18 mouse cellular contexts compared by ENCODE assay signal in genomic region chr3:154332941-154333340, GRCm38 (mm10). TPM values are rescaled to one million over a fixed set of nuclear protein-coding genes. Genes with fewer than 3 reads are reported as not detected.
DNase-seq lines count a peak whose midpoint lies in the region; ATAC-seq and TF ChIP-seq lines count a peak whose summit lies in the region.
"Had no signal": no experiment of that assay in that cellular context is flagged by ENCODE, and none has a peak within 500 bp of the region (broad histone marks: within the 10 kb centered on the region; RNA-seq: fewer than 3 reads in every experiment).

No protein-coding gene starts in this region.

- no peak for ATAC-seq in forebrain, embryonic 11.5 days (replicated peaks; ENCODE audit: low FRiP score)
- ATAC-seq in forebrain, embryonic 16.5 days, result no peak
- no peak for ATAC-seq in forebrain, postnatal 0 days

- no peak overlapping the region for H3K4me3 ChIP-seq in forebrain, embryonic 11.5 days (ENCODE audit: low read depth, low read length)
- H3K4me3 ChIP-seq in forebrain, embryonic 16.5 days (replicated peaks; ENCODE audit: low read length), result no peak overlapping the region
- no peak overlapping the region for H3K4me3 ChIP-seq in forebrain, postnatal 0 days (ENCODE audit: low read depth, low read length)

- no peaks in the 10 kb centered on the region for H3K9me3 ChIP-seq in forebrain, embryonic 11.5 days (ENCODE audit: control insufficient read depth, low read length)
- no peaks in the 10 kb centered on the region for H3K9me3 ChIP-seq in forebrain, embryonic 16.5 days (ENCODE audit: control insufficient read depth, low read length)
- no peaks in the 10 kb centered on the region for H3K9me3 ChIP-seq in forebrain, postnatal 0 days (ENCODE audit: low read length)
- H3K9me3 ChIP-seq: heart, embryonic 15.5 days; liver, embryonic 13.5 days; midbrain, embryonic 12.5 days; neural tube, embryonic 13.5 days had no signal

- peaks cover 75% of the 10 kb centered on the region for H3K27me3 ChIP-seq in forebrain, embryonic 11.5 days (ENCODE audit: control insufficient read depth, insufficient read depth, low read length)
- peaks cover 44% of the 10 kb centered on the region for H3K27me3 ChIP-seq in forebrain, embryonic 16.5 days (replicated peaks; ENCODE audit: control insufficient read depth, insufficient read depth, low read length)
- H3K27me3 ChIP-seq in forebrain, postnatal 0 days (ENCODE audit: insufficient read depth, low read length), result peaks cover 61% of the 10 kb centered on the region

- no peak overlapping the region for H3K27ac ChIP-seq in forebrain, embryonic 11.5 days (ENCODE audit: low read depth, low read length)
- H3K27ac ChIP-seq in forebrain, embryonic 16.5 days (ENCODE audit: low read length), result no peak overlapping the region
- H3K27ac ChIP-seq in forebrain, postnatal 0 days (ENCODE audit: low read depth, low read length), result no peak overlapping the region
- H3K27ac ChIP-seq: heart, embryonic 15.5 days; liver, embryonic 13.5 days; midbrain, embryonic 12.5 days; neural tube, embryonic 13.5 days had no signal

- TF ChIP-seq CTCF in forebrain, postnatal 0 days (IDR thresholded peaks at IDR 0.05; ENCODE audit: low read depth), result no peak

- H3K4me1 ChIP-seq in forebrain, embryonic 11.5 days (replicated peaks; ENCODE audit: control insufficient read depth, insufficient read depth, low read length), result peaks cover 23% of the 10 kb centered on the region
- peaks cover 28% of the 10 kb centered on the region for H3K4me1 ChIP-seq in forebrain, embryonic 16.5 days (replicated peaks; ENCODE audit: control insufficient read depth, insufficient read depth, low read length)
- H3K4me1 ChIP-seq in forebrain, postnatal 0 days (ENCODE audit: insufficient read depth), result no peaks in the 10 kb centered on the region

- DNase-seq in forebrain, embryonic 11.5 days (ENCODE audit: low spot score), result peak; percentile 52
- peak; percentile 3 for DNase-seq in kidney, adult 9 months
- DNase-seq in kidney, adult 8-10 months, result no peak
- DNase-seq in embryo, embryonic 9.5 days (ENCODE audit: extremely low spot score), result peak; percentile 28
- DNase-seq in forebrain, postnatal 0 days, result peak; percentile 39
- DNase-seq in neural tube, embryonic 10.5 days (ENCODE audit: extremely low spot score, low spot score), result no peak
- DNase-seq: B cell, adult 2 months; gastrocnemius, postnatal 36 days; liver, embryonic 13.5 days; lung, postnatal 10 days; right cerebral cortex, adult 18-20 months had no signal

- no peak overlapping the region for H3K4me2 ChIP-seq in forebrain, embryonic 11.5 days (ENCODE audit: low read depth, low read length, severe bottlenecking)
- no peak overlapping the region for H3K4me2 ChIP-seq in forebrain, embryonic 16.5 days (ENCODE audit: low read length)
- no peak overlapping the region for H3K4me2 ChIP-seq in forebrain, postnatal 0 days (ENCODE audit: low read depth)

- H3K36me3 ChIP-seq in forebrain, embryonic 11.5 days (ENCODE audit: control insufficient read depth, insufficient read depth, low read length), result no peaks in the 10 kb centered on the region
- H3K36me3 ChIP-seq in forebrain, embryonic 16.5 days (ENCODE audit: control insufficient read depth, insufficient read depth), result no peaks in the 10 kb centered on the region
- no peaks in the 10 kb centered on the region for H3K36me3 ChIP-seq in forebrain, postnatal 0 days (ENCODE audit: insufficient read depth)
- H3K36me3 ChIP-seq: heart, embryonic 15.5 days; liver, embryonic 13.5 days; midbrain, embryonic 12.5 days; neural tube, embryonic 13.5 days had no signal

- under 1% methylated on average over 15 of the region's 15 CpGs for WGBS in forebrain, embryonic 11.5 days
- 3% methylated on average over 15 of the region's 15 CpGs for WGBS in forebrain, embryonic 16.5 days
- WGBS in forebrain, postnatal 0 days, result 4% methylated on average over 15 of the region's 15 CpGs

- H3K9ac ChIP-seq in forebrain, embryonic 11.5 days (ENCODE audit: low read length), result no peak overlapping the region
- H3K9ac ChIP-seq in forebrain, embryonic 16.5 days (replicated peaks; ENCODE audit: low read depth, low read length), result no peak overlapping the region
- no peak overlapping the region for H3K9ac ChIP-seq in forebrain, postnatal 0 days
- H3K9ac ChIP-seq: heart, embryonic 15.5 days; liver, embryonic 13.5 days; midbrain, embryonic 12.5 days; neural tube, embryonic 13.5 days had no signal

RNA-seq across cellular contexts. Expression of gene Lhx8, which starts 2.5 kb away (rescaled TPM):
- polyA plus RNA-seq in forebrain, embryonic 11.5 days (2014; fragmentation: Nextera tagmentation; extraction: Ambion mirVana), result 19.8 and 31.4 TPM in 2 replicates
- 21.5 and 35.3 TPM in 2 replicates for polyA plus RNA-seq in forebrain, embryonic 16.5 days (2015; fragmentation: Nextera tagmentation; extraction: Ambion mirVana)
- 13.4 and 24.2 TPM in 2 replicates for total RNA-seq in forebrain, postnatal 0 days (2014; rRNA removed)
- polyA plus RNA-seq in forebrain, postnatal 0 days (2015; fragmentation: Nextera tagmentation; extraction: Ambion mirVana), result 18.9 and 21.6 TPM in 2 replicates
- total RNA-seq: ES-E14; gastrocnemius, postnatal 36 days; layer of hippocampus, postnatal 10 days had no signal
- polyA plus RNA-seq: liver, embryonic 13.5 days; neural tube, embryonic 13.5 days; spleen, adult 2 months had no signal

Comparison
In these comparisons a context has a peak if more than half of its experiments do, and no peak if none do; other contexts are left out.
1. DNase-seq: peak in forebrain, embryonic 11.5 days (single experiment), kidney, adult 9 months (single experiment), embryo, embryonic 9.5 days (single experiment) and forebrain, postnatal 0 days (single experiment); none in kidney, adult 8-10 months (0 of 2) and neural tube, embryonic 10.5 days (single experiment).